Mouse (Mus musculus): ENCODE data around the gene Lrmda. TPM values are rescaled to one million over a fixed set of nuclear protein-coding genes. Genes with fewer than 3 reads are reported as not detected.

The Lrmda gene
- polyA plus RNA-seq, 1 experiment from 2014 or later = 0.95 TPM

GRCm38 (mm10) chr14:22747816-22748215 lies 728.3 kb downstream of the Lrmda start:
- Histone ChIP-seq H3K27ac (replicated peaks in 1 of 2; ENCODE audit: control insufficient read depth in 1 of 2, insufficient read depth in 1 of 2, low read depth in 2 of 2, low read length in 2 of 2) (no peak overlapping the region), H3K36me3 (ENCODE audit: control insufficient read depth, insufficient read depth, low read length) (no peaks in the 10 kb centered on the region), H3K4me3 (ENCODE audit: control insufficient read depth in 1 of 2, insufficient read depth in 1 of 2, low read depth in 1 of 2, low read length in 2 of 2) (no peak overlapping the region), H3K9ac (ENCODE audit: low read length) (no peak overlapping the region), H3K4me1 (ENCODE audit: control insufficient read depth in 2 of 2, insufficient read depth in 2 of 2, low read length in 2 of 2) (peaks cover 8 to 27% of the 10 kb centered on the region in 2 experiments), H3K27me3 (ENCODE audit: control insufficient read depth, insufficient read depth, low read length) (no peaks in the 10 kb centered on the region), H3K9me3 (ENCODE audit: control insufficient read depth, low read length) (no peaks in the 10 kb centered on the region), H3K4me2 (ENCODE audit: low read length) (no peak overlapping the region)
- no peak for ATAC-seq (ENCODE audit: insufficient number of reproducible peaks, insufficient read depth, low FRiP score, low read depth)
- 74% methylated on average over 5 of the region's 5 CpGs for WGBS

GRCm38 (mm10) chr14:22750409-22750808 lies 730.9 kb downstream of the Lrmda start:
- no peak overlapping the region for H3K9ac ChIP-seq (ENCODE audit: low read length)
- ATAC-seq (ENCODE audit: insufficient number of reproducible peaks, insufficient read depth, low FRiP score, low read depth) = peak; percentile 64; the same call in 1 of the 2 replicates
- H3K27me3 ChIP-seq (ENCODE audit: control insufficient read depth, insufficient read depth, low read length) = no peaks in the 10 kb centered on the region
- no peak overlapping the region for H3K4me3 ChIP-seq (ENCODE audit: control insufficient read depth in 1 of 2, insufficient read depth in 1 of 2, low read depth in 1 of 2, low read length in 2 of 2)
- H3K4me2 ChIP-seq (ENCODE audit: low read length) = no peak overlapping the region
- no peak overlapping the region for H3K27ac ChIP-seq (replicated peaks in 1 of 2; ENCODE audit: control insufficient read depth in 1 of 2, insufficient read depth in 1 of 2, low read depth in 2 of 2, low read length in 2 of 2)
- H3K4me1 ChIP-seq (ENCODE audit: control insufficient read depth in 2 of 2, insufficient read depth in 2 of 2, low read length in 2 of 2) = peaks cover 6 to 17% of the 10 kb centered on the region in 2 experiments
- H3K9me3 ChIP-seq (ENCODE audit: control insufficient read depth, low read length) = no peaks in the 10 kb centered on the region
- no peaks in the 10 kb centered on the region for H3K36me3 ChIP-seq (ENCODE audit: control insufficient read depth, insufficient read depth, low read length)

- no peaks in the 10 kb centered on the region for H3K9me3 ChIP-seq (ENCODE audit: control insufficient read depth, low read length)
- no peak overlapping the region for H3K27ac ChIP-seq (replicated peaks in 1 of 2; ENCODE audit: control insufficient read depth in 1 of 2, insufficient read depth in 1 of 2, low read depth in 2 of 2, low read length in 2 of 2)
- H3K4me3 ChIP-seq (ENCODE audit: control insufficient read depth in 1 of 2, insufficient read depth in 1 of 2, low read depth in 1 of 2, low read length in 2 of 2) = no peak overlapping the region
- 71% methylated on average over 10 of the region's 10 CpGs for WGBS
- H3K9ac ChIP-seq (ENCODE audit: low read length) = no peak overlapping the region
- H3K4me2 ChIP-seq (ENCODE audit: low read length) = no peak overlapping the region
- peaks cover 2 to 8% of the 10 kb centered on the region in 2 experiments; a peak in 3 of 4 replicates for H3K4me1 ChIP-seq (ENCODE audit: control insufficient read depth in 2 of 2, insufficient read depth in 2 of 2, low read length in 2 of 2)
- no peaks in the 10 kb centered on the region for H3K36me3 ChIP-seq (ENCODE audit: control insufficient read depth, insufficient read depth, low read length)
- no peaks in the 10 kb centered on the region for H3K27me3 ChIP-seq (ENCODE audit: control insufficient read depth, insufficient read depth, low read length)
- no peak for ATAC-seq (ENCODE audit: insufficient number of reproducible peaks, insufficient read depth, low FRiP score, low read depth)
Observed at GRCm38 (mm10) chr14:22751290-22751689, 731.8 kb downstream of the Lrmda start.

- 84% methylated on average over 5 of the region's 5 CpGs for WGBS
- Histone ChIP-seq H3K4me2 (ENCODE audit: low read length) (no peak overlapping the region), H3K9me3 (ENCODE audit: control insufficient read depth, low read length) (no peaks in the 10 kb centered on the region)
Observed at GRCm38 (mm10) chr14:22754633-22755032, 735.1 kb downstream of the Lrmda start.

GRCm38 (mm10) chr14:22757493-22757892 lies 738.0 kb downstream of the Lrmda start:
- 85% methylated on average over 3 of the region's 3 CpGs for WGBS
- Histone ChIP-seq H3K9me3 (ENCODE audit: control insufficient read depth, low read length) (no peaks in the 10 kb centered on the region), H3K27ac (replicated peaks in 1 of 2; ENCODE audit: control insufficient read depth in 1 of 2, insufficient read depth in 1 of 2, low read depth in 2 of 2, low read length in 2 of 2) (no peak overlapping the region), H3K4me3 (ENCODE audit: control insufficient read depth in 1 of 2, insufficient read depth in 1 of 2, low read depth in 1 of 2, low read length in 2 of 2) (no peak overlapping the region), H3K36me3 (ENCODE audit: control insufficient read depth, insufficient read depth, low read length) (no peaks in the 10 kb centered on the region), H3K4me1 (ENCODE audit: control insufficient read depth in 2 of 2, insufficient read depth in 2 of 2, low read length in 2 of 2) (peaks cover 4 to 21% of the 10 kb centered on the region in 2 experiments), H3K9ac (ENCODE audit: low read length) (no peak overlapping the region), H3K4me2 (ENCODE audit: low read length) (no peak overlapping the region), H3K27me3 (ENCODE audit: control insufficient read depth, insufficient read depth, low read length) (no peaks in the 10 kb centered on the region)
- no peak for ATAC-seq (ENCODE audit: insufficient number of reproducible peaks, insufficient read depth, low FRiP score, low read depth)

More at GRCm38 (mm10) chr14:22754633-22755032, 735.1 kb downstream of the Lrmda start:
- H3K27me3 ChIP-seq (ENCODE audit: control insufficient read depth, insufficient read depth, low read length) = no peaks in the 10 kb centered on the region
- H3K4me3 ChIP-seq (ENCODE audit: control insufficient read depth in 1 of 2, insufficient read depth in 1 of 2, low read depth in 1 of 2, low read length in 2 of 2) = no peak overlapping the region
- peaks cover 2 to 12% of the 10 kb centered on the region in 2 experiments; a peak in 3 of 4 replicates for H3K4me1 ChIP-seq (ENCODE audit: control insufficient read depth in 2 of 2, insufficient read depth in 2 of 2, low read length in 2 of 2)
- no peak overlapping the region for H3K27ac ChIP-seq (replicated peaks in 1 of 2; ENCODE audit: control insufficient read depth in 1 of 2, insufficient read depth in 1 of 2, low read depth in 2 of 2, low read length in 2 of 2)
- no peaks in the 10 kb centered on the region for H3K36me3 ChIP-seq (ENCODE audit: control insufficient read depth, insufficient read depth, low read length)
- no peak overlapping the region for H3K9ac ChIP-seq (ENCODE audit: low read length)
- ATAC-seq (ENCODE audit: insufficient number of reproducible peaks, insufficient read depth, low FRiP score, low read depth) = no peak

GRCm38 (mm10) chr14:22759216-22759615 lies 739.7 kb downstream of the Lrmda start:
- Histone ChIP-seq H3K27ac (replicated peaks in 1 of 2; ENCODE audit: control insufficient read depth in 1 of 2, insufficient read depth in 1 of 2, low read depth in 2 of 2, low read length in 2 of 2) (peak overlapping the region; percentile 8 to 49), H3K4me3 (ENCODE audit: control insufficient read depth in 1 of 2, insufficient read depth in 1 of 2, low read depth in 1 of 2, low read length in 2 of 2) (no peak overlapping the region), H3K36me3 (ENCODE audit: control insufficient read depth, insufficient read depth, low read length) (no peaks in the 10 kb centered on the region), H3K9ac (ENCODE audit: low read length) (no peak overlapping the region), H3K27me3 (ENCODE audit: control insufficient read depth, insufficient read depth, low read length) (no peaks in the 10 kb centered on the region), H3K4me2 (ENCODE audit: low read length) (no peak overlapping the region), H3K4me1 (ENCODE audit: control insufficient read depth in 2 of 2, insufficient read depth in 2 of 2, low read length in 2 of 2) (peaks cover 4 to 21% of the 10 kb centered on the region in 2 experiments), H3K9me3 (ENCODE audit: control insufficient read depth, low read length) (no peaks in the 10 kb centered on the region)
- no peak for ATAC-seq (ENCODE audit: insufficient number of reproducible peaks, insufficient read depth, low FRiP score, low read depth)
- 4% methylated on average over 2 of the region's 2 CpGs for WGBS

- Histone ChIP-seq H3K27ac (replicated peaks in 1 of 2; ENCODE audit: control insufficient read depth in 1 of 2, insufficient read depth in 1 of 2, low read depth in 2 of 2, low read length in 2 of 2) (peak overlapping the region; percentile 40 to 49), H3K4me2 (ENCODE audit: low read length) (no peak overlapping the region)
Observed at GRCm38 (mm10) chr14:22759673-22760072, 740.2 kb downstream of the Lrmda start.

More at GRCm38 (mm10) chr14:22759673-22760072, 740.2 kb downstream of the Lrmda start:
- Histone ChIP-seq H3K27me3 (ENCODE audit: control insufficient read depth, insufficient read depth, low read length) (no peaks in the 10 kb centered on the region), H3K4me3 (ENCODE audit: control insufficient read depth in 1 of 2, insufficient read depth in 1 of 2, low read depth in 1 of 2, low read length in 2 of 2) (no peak overlapping the region), H3K9ac (ENCODE audit: low read length) (no peak overlapping the region), H3K36me3 (ENCODE audit: control insufficient read depth, insufficient read depth, low read length) (no peaks in the 10 kb centered on the region), H3K9me3 (ENCODE audit: control insufficient read depth, low read length) (no peaks in the 10 kb centered on the region), H3K4me1 (ENCODE audit: control insufficient read depth in 2 of 2, insufficient read depth in 2 of 2, low read length in 2 of 2) (peaks cover 4 to 21% of the 10 kb centered on the region in 2 experiments)
- ATAC-seq (ENCODE audit: insufficient number of reproducible peaks, insufficient read depth, low FRiP score, low read depth) = peak; percentile 35; the same call in 1 of the 2 replicates

All from heart, embryonic 14.5 days (tissue).